Mouse (Mus musculus) cerebellum, postnatal 4 days (tissue): ENCODE measurements around the gene Frmd4b.

Experiments used
- DNase-seq, 2 experiments: peaks; one replicate each; pipeline ENCODE4 v3.0.0; 2022; ENCODE audit warnings: low spot score in 2 of 2, mixed read lengths in 1 of 2

Frmd4b gene

GRCm38 (mm10) chr6:97520566-97520965 lies 96.8 kb downstream of the Frmd4b start:
- DNase-seq, result no peak

GRCm38 (mm10) chr6:97519553-97519952 lies 97.8 kb downstream of the Frmd4b start:
- no peak for DNase-seq

GRCm38 (mm10) chr6:97518467-97518866 lies 98.9 kb downstream of the Frmd4b start:
- DNase-seq, result no peak

GRCm38 (mm10) chr6:97517616-97518235 lies 99.6 kb downstream of the Frmd4b start:
- no peak for DNase-seq

- DNase-seq, result no peak
Measured at GRCm38 (mm10) chr6:97516941-97517340, 100.4 kb downstream of the Frmd4b start.

- no peak for DNase-seq
Measured at GRCm38 (mm10) chr6:97510771-97511170, 106.6 kb downstream of the Frmd4b start.

- no peak for DNase-seq
Measured at GRCm38 (mm10) chr6:97509434-97509833, 107.9 kb downstream of the Frmd4b start.

GRCm38 (mm10) chr6:97508480-97508879 lies 108.9 kb downstream of the Frmd4b start:
- DNase-seq, result no peak

GRCm38 (mm10) chr6:97507893-97508292 lies 109.4 kb downstream of the Frmd4b start:
- DNase-seq, result no peak

- DNase-seq, result peak; percentile 34 to 69
Measured at GRCm38 (mm10) chr6:97506141-97506650, 111.1 kb downstream of the Frmd4b start.

GRCm38 (mm10) chr6:97504673-97505072 lies 112.7 kb downstream of the Frmd4b start:
- no peak for DNase-seq

GRCm38 (mm10) chr6:97501000-97501399 lies 116.3 kb downstream of the Frmd4b start:
- DNase-seq, result no peak

- DNase-seq, result no peak
Measured at GRCm38 (mm10) chr6:97500246-97500645, 117.1 kb downstream of the Frmd4b start.

- no peak for DNase-seq
Measured at GRCm38 (mm10) chr6:97496002-97496401, 121.3 kb downstream of the Frmd4b start.

- DNase-seq, result no peak
Measured at GRCm38 (mm10) chr6:97491065-97491464, 126.3 kb downstream of the Frmd4b start.

GRCm38 (mm10) chr6:97488821-97489220 lies 128.5 kb downstream of the Frmd4b start:
- no peak for DNase-seq

- DNase-seq, result no peak
Measured at GRCm38 (mm10) chr6:97488280-97488679, 129.1 kb downstream of the Frmd4b start.

GRCm38 (mm10) chr6:97487535-97488081 lies 129.7 kb downstream of the Frmd4b start:
- DNase-seq, result peak; percentile 38 to 66

- no peak for DNase-seq
Measured at GRCm38 (mm10) chr6:97486813-97487361, 130.5 kb downstream of the Frmd4b start.

GRCm38 (mm10) chr6:97485886-97486386 lies 131.4 kb downstream of the Frmd4b start:
- no peak for DNase-seq

- no peak for DNase-seq
Measured at GRCm38 (mm10) chr6:97481912-97482311, 135.4 kb downstream of the Frmd4b start.

GRCm38 (mm10) chr6:97478981-97479860 lies 138.1 kb downstream of the Frmd4b start:
- DNase-seq, result no peak
